Mouse (Mus musculus): ENCODE measurements around the gene Taar7e.

DNA sequence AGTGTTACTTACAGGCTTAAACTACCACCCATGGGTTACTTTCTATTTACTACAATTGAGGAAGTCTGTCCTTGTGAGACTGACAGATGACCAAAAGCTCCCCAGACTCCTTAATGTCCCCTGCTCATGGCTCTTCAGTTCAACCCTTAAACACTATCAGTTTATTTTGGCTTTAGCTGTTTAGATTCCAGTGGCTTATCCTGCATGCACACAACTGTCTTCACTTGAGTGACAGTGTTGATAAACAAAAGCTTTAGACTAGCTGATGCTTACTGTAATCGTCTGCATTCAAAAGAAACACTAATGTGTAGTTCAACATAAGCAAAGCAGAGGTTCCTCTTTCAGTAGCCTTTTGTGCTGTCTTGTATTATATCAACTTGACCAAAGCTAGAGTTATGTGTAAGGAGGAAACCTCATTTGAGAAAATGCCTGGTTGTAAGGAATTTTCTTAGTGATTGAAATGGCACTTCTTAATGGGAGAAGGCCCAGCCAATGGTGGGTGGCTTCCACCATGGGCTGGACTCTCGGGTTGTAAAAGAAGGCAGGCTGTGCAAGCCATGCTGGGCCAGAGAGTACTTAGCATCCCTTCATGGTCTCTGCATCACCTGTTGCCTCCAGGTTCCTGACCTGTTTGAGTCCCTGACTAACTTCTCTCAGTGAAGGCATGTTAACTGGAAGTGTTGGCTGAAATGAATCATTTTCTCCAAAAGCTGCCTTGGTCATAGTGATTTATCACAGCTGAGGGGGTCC lies 2.9 kb downstream of the Taar7e start:
- TF ChIP-seq FLI1 (IDR thresholded peaks at IDR 0.05; ENCODE audit: low read length) (no peak), GATA1 (IDR thresholded peaks at IDR 0.05; ENCODE audit: borderline replicate concordance, low read length) (no peak)
